Mouse (Mus musculus): ENCODE data around the gene Kcnv2.

Kcnv2 gene

DNA sequence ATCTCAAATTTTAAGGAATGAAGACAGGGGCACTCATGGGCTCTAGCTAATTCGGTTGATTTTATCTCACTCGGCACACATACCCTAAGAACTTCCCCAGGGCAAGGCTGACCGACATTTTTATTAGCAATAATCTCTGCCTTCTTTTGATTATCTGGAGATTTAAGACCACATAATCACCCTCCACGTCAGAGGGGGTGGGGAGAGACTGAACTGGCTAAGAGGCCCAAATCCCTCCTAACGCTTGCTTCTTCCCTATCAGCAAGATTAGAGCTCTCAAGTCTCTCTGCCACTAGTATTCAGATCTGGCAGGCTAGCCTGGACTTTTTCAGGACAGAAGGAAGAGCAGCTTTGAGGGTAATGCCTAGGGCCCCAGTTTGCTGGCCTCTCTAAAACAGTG lies at the start of gene Kcnv2:
Gene Kcnv2 (plus strand): TSS at position 308 of the 400 bp plus-strand sequence.
- DNase-seq (ENCODE audit: low spot score): no peak

DNA sequence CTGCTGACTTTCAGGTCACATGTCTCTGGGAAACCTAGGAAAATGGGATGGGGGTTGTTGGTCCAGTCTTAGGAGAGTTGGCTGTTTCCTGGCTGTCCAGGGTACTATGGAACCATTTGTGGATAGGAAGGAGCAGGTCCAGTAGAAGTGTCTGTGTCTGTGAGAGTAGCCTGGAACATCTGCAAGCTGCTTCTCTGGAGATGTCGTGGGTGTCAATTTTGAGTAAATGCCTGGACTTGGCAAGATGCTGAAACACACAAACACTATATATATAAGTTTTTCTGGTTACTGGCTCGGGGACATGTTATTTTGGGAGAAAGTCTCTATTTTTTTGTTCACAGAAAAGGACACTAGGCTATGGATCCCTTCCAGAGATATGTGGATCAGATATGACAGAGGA lies 49.0 kb upstream of the Kcnv2 start:
- no peak for DNase-seq (ENCODE audit: low spot score)

DNA sequence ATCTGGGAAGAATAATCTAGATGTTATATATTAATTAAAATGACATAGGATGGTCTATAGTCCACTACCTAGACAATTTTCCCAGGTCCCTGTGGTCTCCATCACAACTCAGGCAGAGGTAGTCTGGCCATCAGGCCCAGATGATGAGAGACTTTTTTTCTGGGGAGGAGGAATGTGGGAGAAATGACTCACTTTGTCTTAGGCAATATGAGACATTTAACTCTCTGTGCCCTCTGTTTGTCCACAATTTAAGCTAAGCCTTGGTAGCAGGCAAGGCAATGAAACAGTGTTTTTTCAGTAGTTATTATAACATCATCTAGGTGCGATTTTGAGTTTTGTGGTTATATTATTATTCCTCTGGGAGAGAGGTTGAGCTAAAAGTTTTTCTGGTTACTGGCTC lies 48.0 kb upstream of the Kcnv2 start:
- no peak for DNase-seq (ENCODE audit: low spot score)

DNA sequence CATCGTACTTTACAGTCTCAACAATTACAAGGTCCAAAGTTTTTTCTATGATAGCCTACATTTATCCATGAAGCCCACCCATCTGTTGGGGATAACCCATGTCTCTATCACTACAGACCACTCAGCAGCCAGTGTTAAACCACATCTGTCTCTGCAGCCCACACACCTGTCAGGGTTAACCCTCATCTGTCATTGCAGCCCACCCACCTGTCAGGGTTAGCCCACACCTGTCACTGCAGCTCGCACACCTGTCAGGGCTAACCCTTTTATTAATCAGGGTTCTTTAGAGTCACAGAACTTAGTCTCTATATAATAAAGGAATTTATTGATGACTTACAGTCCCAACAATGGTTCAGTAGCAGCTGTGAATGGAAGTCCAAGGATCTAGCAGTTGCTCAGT lies 43.2 kb upstream of the Kcnv2 start:
- no peak for DNase-seq (ENCODE audit: low spot score)

DNA sequence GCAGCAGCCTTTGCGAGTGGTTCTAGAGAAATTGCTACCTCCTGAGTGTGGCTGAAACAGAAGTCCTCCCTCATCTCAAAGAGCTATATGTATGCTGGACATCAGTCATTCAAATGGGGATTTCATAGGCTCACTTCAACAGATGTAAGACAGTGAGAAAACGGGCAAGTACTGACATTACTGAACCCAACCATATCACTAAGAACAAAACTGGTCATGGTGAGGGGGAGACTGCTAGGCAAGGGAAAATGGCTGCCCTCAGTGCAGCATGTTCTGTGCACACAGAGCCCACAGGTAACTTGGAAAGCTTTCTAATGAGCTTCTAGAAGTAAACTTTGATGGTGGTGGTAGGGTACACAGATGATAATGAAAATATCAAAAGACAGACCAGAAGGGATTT lies 12.3 kb upstream of the Kcnv2 start:
- no peak for DNase-seq (ENCODE audit: low spot score)

DNA sequence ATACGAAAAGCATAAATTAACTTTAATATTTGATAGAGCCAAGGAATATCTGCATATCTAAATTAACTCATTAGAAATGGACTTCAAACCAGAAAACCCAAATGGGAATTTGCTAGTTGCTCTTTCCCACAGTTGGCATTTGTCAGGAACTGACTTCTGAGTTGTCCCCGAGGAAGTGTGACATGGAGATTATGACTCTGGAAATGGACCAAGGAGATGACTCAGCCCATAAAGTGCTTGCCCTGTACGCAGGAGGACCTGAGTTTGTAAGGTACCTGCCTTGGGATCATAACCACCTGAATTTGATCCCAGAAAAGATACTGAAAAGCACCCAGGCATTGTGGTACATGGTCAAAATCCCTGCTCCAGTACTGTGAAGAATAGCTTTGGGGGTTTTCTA lies 11.1 kb upstream of the Kcnv2 start:
- DNase-seq (ENCODE audit: low spot score): no peak

DNA sequence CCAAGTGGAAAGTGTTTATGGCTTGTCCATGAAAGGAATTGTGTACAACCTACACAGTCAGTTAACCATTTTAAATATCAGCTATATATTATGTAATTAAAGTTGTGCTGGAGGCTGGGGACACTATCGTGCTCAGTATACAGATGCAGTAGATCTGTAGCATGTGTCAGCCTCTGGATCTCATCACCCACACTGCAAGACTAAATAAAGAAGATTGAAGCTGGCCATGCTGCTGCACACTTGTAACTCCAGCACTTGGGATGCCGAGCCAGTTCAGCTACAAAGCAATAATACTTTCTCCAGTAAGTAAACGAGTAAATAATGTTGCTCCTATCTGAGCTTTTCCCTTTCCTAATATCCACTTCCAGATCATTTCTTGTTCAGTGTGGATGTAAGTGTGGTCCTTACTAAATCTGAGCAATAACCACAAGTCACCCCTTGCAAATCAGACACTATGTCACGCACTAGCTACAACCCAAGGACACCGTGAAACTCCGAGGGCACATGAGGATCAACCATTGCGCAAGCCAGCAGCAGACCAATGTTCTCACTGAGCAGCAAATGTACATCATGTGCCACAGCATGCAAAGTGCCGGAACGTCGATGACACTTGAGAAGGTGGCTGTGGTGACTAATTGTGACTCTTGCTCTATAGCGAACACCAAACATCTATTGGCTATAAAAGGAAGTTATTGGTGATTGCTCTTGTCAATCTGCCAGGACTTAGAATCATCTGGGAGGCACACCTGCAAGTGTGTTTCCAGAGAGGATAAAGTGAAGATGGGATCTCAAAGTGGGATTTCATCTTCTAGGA lies 9.9 kb upstream of the Kcnv2 start:
- DNase-seq (ENCODE audit: low spot score): no peak

DNA sequence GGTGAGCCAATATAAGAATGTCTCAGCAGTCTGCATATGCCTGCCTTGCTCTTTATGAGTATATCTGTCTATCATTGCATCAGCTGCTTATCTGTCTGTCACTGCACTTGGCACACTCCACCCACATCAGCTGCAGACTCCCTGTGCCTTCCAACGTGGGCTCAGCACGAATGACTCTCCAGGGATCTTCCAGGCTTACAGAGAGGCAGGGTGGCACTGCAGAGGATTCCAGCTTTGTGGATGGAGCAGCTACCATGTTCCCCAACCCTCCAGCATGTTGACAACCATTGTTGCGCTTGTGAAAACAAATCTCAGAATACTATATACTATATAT lies 9.3 kb upstream of the Kcnv2 start:
- no peak for DNase-seq (ENCODE audit: low spot score)

DNA sequence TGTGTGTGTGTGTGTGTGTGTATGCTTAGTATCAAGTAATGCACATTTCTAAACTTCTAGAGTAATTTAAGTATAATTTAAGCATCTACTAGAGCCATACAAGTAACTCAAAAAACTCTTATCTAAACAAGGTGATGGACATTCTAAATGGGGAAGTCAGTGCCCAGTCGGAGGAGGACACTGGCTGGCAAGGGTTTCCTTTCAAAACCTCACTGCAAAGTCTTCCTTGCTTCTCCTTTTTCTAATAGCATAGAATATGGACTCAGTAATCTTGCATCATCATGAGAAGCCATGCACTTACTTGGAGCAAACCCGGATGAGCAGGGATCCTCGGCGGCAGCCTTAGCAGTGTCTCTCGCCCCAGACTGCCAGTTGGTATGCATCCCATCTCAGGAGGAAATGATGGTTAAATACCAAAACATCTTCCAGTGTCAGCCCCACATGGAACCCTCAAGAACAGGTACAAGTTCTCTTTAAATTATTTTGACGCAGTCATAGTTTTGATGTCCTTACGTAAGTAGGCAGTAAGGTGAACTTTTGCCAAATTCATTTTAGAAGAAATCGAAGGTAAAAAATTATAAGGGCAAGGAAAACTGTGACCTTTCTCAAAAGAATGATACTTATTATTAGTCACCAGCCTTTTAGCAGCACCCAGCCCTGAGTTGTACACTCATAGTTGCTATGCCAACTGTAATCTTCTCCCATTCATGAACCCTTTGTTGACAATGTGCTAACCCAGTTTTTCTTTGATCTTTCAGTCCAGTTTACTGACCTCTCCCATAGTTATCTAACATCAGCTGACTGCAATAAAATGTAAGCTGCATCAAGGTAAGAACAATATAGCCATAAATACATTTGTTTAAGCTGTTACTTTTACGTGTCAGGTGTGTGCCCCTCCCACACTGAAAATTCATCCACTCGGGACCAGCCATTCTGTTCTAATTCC lies 5.8 kb upstream of the Kcnv2 start:
- DNase-seq (ENCODE audit: low spot score): no peak

DNA sequence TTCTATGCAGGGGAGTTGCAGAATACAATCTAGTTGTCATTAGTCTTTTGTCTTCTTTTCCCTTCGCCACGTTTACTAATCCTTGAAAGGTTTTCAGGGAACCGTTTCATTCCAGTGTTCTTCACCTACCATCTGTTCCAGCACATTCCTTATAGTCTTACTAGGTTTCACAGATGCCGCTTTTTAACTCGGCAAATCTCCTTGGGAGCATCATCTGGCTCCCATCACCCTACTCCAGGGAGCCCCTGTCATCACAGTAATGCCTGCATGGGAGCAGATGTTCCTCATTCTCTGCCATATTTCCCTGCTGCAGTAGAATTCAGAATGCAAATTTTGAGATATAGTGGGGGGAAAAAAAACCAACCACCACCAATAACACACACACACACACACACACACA lies 5.1 kb upstream of the Kcnv2 start:
- DNase-seq (ENCODE audit: low spot score): no peak

DNA sequence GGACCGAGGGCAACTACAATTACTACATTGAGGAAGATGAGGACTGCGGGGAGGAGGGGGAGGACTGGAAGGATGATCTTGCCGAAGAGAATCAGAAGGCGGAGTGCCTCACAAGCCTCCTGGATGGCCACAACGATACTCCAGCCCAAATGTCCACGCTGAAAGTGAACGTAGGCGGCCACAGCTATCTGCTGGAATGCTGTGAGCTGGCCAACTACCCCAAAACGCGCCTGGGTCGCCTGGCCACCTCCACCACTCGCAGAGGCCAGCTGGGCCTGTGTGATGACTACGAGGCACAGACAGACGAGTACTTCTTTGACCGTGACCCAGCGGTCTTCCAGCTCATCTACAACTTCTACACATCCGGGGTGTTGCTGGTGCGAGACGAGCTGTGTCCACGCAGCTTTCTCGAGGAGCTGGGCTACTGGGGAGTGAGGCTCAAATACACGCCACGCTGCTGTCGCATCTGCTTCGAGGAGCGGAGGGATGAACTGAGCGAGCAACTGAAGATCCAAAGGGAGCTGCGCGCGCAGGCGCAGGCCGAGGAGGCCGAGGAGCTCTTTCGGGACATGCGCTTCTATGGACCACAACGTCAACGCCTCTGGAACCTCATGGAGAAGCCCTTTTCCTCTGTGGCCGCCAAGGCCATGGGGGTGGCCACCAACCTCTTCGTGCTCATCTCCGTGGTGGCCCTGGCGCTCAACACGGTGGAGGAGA lies 681 bp downstream of the Kcnv2 start:
- no peak for DNase-seq (ENCODE audit: low spot score)

DNA sequence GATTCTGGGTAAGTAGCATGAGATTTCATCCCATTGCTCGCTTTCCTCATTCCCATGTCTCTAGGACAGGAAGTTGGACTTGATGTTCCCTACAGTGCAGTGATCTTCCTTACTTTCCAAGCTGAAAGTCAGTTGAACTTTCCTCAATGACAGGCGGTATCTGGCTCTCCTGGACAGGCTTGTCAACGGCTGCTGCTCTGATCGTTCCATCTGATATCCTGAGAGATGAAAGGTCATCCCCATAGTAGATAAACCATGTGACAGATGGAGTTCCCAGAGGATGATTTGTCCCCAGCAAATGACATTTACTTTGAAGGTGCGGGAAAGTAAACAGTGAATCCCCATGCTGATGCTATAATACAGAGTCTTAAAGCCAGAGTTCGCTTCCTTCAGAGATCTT lies 3.2 kb downstream of the Kcnv2 start:
- DNase-seq (ENCODE audit: low spot score): no peak

DNA sequence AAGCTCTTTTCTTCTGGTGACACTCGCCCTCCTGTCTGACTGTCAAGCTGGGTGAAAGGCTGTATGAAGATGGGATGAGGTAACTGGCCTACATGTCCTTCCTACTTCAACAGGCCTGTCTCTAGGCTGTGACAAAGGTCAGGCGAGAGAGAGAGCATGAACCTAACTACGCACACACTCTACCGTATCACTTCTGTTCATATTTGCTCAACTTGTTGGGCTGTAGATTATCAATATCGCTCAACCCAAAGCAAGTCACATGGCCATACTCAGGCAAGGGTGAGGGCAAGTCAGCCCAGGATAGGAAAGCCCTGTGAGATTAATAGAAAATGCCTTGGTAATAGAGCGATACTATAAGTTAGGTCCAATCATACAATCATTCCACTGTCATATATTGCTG lies 5.2 kb downstream of the Kcnv2 start:
- no peak for DNase-seq (ENCODE audit: low spot score)

DNA sequence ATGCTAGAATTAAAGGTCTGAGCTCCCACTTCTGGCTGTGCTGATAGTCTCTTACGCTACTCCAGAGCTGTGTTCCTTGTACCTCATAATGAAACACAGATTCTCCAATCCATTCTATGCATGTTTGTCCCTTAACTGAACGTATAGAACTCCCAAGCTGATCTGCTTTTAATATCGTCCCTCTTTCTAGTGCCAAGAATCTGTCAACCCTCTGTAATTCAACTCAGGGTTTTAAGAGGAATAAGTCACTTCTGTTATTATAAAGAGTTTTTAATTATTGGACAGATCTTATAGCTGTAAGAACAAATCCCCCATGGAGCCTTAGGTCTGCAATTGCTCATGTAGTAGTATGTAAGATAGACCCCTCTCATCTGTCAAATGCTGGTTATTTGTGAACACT lies 5.8 kb downstream of the Kcnv2 start:
- no peak for DNase-seq (ENCODE audit: low spot score)

DNA sequence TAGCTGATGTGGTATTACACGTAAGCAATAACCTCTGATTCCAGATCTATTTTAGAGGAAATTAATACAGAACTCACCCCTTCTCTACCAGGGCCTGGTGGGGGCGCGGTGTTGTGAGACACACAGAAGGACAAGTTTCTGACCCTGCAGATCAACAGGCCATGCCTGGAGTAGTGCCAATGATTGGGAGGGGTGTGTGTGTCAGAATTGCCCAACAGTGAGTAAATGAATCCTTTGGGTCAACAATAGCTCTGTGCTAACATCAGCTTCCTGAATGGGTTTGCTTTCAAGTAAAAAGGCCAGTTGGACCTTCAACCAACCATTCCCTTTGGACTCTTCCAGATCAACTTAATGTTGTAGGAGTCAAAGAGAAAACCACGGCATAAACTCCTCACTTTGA lies 6.3 kb downstream of the Kcnv2 start:
- DNase-seq (ENCODE audit: low spot score): no peak

DNA sequence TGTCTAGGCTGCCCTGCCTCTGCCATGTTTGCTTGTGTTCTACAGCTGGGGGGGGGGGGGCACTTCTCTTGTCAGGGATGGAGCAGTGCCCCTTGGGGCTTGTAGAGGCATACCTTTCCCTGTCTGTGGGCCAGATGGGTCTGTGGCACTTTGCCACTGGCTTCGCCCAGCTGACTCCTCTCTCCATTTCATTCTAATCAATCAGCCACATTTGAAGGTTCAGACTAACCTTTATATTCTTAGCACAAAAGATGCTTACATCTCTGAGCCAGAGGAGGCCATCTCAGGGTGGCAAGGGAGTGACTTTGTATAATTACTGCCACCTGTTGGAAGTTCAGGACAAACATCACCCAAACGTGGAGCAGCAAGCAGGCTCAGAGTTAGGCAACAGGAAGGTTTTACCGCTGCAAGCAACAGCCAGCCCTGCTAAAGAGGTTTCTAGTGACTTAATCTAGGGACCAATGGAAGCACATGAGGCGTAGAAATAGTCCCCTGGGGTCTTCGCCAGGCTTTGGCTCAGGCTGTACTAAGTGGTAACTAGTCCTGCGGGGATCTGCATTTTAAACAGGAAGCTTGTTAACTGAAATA lies 9.9 kb downstream of the Kcnv2 start:
- no peak for DNase-seq (ENCODE audit: low spot score)

DNA sequence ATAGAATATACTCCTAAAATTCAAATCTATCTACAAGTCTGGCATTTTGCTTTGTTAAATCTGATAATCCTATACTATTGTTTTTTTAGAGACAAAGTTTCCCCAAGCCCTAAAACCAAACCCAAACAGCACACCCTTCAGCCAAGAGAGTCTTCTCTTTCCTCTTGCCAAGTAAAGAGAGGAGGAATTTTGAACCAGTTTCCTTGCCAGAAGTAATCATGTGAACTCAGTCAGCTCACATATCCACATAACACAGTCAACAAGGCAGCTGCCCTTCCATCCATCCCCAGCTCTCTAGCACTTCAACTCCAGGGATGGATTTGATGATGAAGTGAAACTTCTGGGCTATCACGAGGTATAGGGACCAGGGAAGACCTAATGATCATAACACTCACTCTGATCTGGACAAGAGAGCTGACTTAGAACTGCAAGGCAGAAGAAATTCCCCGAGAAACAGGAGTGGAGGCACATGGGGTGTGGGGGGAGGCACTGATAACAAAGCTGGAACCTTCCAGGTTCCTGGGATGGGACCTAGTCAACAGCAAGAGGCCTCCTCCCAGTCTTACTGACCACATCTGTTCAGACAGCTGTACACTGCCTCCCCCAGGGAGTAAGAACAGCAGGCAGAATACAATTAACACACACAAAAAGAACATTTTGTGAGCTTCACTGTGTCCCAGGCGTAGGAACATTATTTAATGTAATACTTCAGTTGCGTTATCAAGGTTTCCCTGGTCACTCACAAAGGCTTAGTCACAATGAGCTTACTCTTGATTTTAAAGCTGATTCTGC lies 13.9 kb downstream of the Kcnv2 start:
- DNase-seq (ENCODE audit: low spot score): no peak

DNA sequence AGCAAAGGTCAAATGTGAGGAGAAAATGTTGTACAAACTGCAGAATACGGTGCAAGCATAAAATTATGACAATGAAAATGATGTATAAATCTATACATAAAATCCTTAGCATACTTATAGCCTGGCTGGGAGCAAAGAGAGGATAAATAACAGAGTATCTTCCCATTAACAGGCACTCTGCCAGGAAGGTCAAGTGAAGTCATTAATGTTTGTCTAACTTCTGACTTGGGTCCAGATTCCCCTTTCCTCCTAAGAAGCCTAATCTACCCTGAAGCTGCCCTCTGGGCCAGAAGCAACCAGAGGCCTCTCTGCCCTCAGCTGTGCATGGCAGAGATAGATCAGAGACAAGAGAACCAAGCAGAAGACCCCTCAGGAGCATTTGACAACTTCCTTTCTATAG lies 24.1 kb downstream of the Kcnv2 start:
- no peak for DNase-seq (ENCODE audit: low spot score)

DNA sequence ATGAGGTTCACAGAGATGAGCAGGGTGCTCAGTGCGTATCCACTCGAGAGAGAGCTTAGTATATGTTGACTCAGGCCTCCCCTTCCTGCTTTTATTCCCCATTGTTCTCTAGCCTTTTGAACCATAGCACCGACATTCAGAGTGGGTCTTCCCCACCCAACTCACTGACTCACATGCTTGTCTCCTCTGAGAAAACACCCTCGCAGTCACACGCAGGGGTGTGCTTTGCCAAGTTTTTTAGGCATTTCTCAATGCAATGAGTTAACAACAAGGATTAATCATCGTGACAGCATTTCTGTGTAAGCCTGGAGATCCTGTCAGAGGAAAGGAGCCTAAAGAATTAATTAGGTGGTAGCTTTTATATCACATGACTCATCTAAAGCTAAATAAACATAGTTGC lies 29.3 kb downstream of the Kcnv2 start:
- DNase-seq (ENCODE audit: low spot score): no peak

DNA sequence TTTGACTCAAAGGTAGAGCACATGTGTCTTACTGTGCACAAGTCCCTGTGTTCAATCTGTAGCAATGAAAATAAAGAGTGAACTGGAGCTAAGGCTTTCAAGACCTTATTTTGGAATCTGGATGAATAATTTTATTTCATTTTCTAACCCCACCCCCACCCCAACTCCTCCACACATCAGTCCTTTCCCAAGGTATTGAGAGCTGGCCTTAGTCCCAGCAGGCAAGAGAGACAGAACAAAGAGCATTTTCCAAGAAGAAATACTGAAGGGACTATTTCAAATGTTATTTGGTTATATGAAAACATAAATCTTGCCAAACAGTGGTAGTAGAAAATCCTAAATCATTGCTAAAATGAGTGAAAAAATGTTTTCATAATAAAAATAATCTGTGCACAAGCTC lies 38.0 kb downstream of the Kcnv2 start:
- DNase-seq (ENCODE audit: low spot score): no peak

DNA sequence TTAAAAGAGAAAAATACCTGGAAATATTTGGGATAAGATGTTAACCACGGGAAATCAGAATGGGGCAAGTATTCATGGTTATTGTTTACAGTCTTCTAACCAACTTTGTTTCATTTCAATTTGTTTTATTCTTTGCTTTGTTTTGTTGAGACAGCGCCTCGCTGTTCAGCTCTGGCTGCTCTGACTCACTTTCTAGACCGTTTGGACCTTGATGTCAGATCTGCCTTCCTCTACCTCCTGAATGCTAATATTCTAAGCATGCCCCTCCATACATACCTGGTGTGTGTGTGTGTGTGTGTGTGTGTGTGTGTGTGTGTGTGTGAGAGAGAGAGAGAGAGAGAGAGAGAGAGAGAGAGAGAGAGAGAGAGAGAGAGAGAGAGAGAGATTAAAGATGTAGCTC lies 41.5 kb downstream of the Kcnv2 start:
- DNase-seq (ENCODE audit: low spot score): no peak

DNA sequence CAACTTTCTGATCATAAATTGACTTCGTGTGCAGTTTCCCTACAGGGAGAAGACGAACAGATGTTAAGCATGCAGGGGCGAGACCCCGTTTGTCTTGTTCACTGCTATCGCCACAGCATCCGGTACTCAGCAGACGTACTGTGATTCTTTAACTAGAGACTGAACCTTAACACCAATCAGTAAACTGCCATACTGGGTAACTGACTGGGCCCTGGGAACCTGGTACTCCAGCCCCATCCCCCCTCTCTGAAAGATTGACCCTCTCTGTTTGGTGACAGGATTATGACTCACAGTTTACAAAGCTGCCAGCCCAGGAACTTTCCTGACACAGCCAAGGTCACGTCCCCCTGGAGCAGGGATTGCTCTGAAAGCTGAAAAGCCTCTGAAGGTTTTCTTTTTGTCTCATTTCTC lies 42.1 kb downstream of the Kcnv2 start:
- DNase-seq (ENCODE audit: low spot score): peak; percentile 48
